Mouse (Mus musculus): ENCODE measurements around the gene Gse1. TPM values are rescaled to one million over a fixed set of nuclear protein-coding genes. Genes with fewer than 3 reads are reported as not detected.

Gene Gse1
- polyA plus RNA-seq, 1 experiment from 2014 or later: 6.9 TPM

- Histone ChIP-seq H3K36me3 (ENCODE audit: control insufficient read depth, insufficient read depth, low read length) (no peaks in the 10 kb centered on the region), H3K4me3 (replicated peaks; ENCODE audit: low read length) (no peak overlapping the region), H3K4me2 (ENCODE audit: low read depth, low read length) (no peak overlapping the region), H3K4me1 (ENCODE audit: control insufficient read depth, insufficient read depth, low read length) (peaks cover 43% of the 10 kb centered on the region), H3K27me3 (ENCODE audit: control insufficient read depth, insufficient read depth, low read length) (no peaks in the 10 kb centered on the region), H3K9ac (ENCODE audit: low read length) (no peak overlapping the region), H3K27ac (ENCODE audit: low read length) (no peak overlapping the region), H3K9me3 (replicated peaks; ENCODE audit: control insufficient read depth, low read length) (no peaks in the 10 kb centered on the region)
- 82% methylated on average over 12 of the region's 12 CpGs for WGBS
- no peak for ATAC-seq (ENCODE audit: insufficient read depth, low FRiP score)
Observed at GRCm38 (mm10) chr8:120470170-120470569, 241.9 kb downstream of the Gse1 start.

- Histone ChIP-seq H3K4me3 (replicated peaks; ENCODE audit: low read length) (no peak overlapping the region), H3K4me2 (ENCODE audit: low read depth, low read length) (no peak overlapping the region), H3K27me3 (ENCODE audit: control insufficient read depth, insufficient read depth, low read length) (no peaks in the 10 kb centered on the region), H3K4me1 (ENCODE audit: control insufficient read depth, insufficient read depth, low read length) (peaks cover 45% of the 10 kb centered on the region), H3K9ac (ENCODE audit: low read length) (no peak overlapping the region), H3K36me3 (ENCODE audit: control insufficient read depth, insufficient read depth, low read length) (no peaks in the 10 kb centered on the region), H3K27ac (ENCODE audit: low read length) (no peak overlapping the region), H3K9me3 (replicated peaks; ENCODE audit: control insufficient read depth, low read length) (no peaks in the 10 kb centered on the region)
- WGBS: 22% methylated on average over 7 of the region's 7 CpGs
- ATAC-seq (ENCODE audit: insufficient read depth, low FRiP score): no peak
Observed at GRCm38 (mm10) chr8:120471166-120471565, 242.9 kb downstream of the Gse1 start.

- Histone ChIP-seq H3K4me2 (ENCODE audit: low read depth, low read length) (no peak overlapping the region), H3K9me3 (replicated peaks; ENCODE audit: control insufficient read depth, low read length) (no peaks in the 10 kb centered on the region), H3K36me3 (ENCODE audit: control insufficient read depth, insufficient read depth, low read length) (no peaks in the 10 kb centered on the region), H3K9ac (ENCODE audit: low read length) (no peak overlapping the region), H3K27me3 (ENCODE audit: control insufficient read depth, insufficient read depth, low read length) (no peaks in the 10 kb centered on the region), H3K27ac (ENCODE audit: low read length) (no peak overlapping the region), H3K4me3 (replicated peaks; ENCODE audit: low read length) (no peak overlapping the region), H3K4me1 (ENCODE audit: control insufficient read depth, insufficient read depth, low read length) (peaks cover 45% of the 10 kb centered on the region)
- 52% methylated on average over 2 of the region's 2 CpGs for WGBS
- ATAC-seq (ENCODE audit: insufficient read depth, low FRiP score): no peak
Observed at GRCm38 (mm10) chr8:120471752-120472151, 243.5 kb downstream of the Gse1 start.

- Histone ChIP-seq H3K4me1 (ENCODE audit: control insufficient read depth, insufficient read depth, low read length) (peaks cover 46% of the 10 kb centered on the region), H3K9ac (ENCODE audit: low read length) (0 out of 2 replicates have a peak overlapping the region, but pooled peaks have one; percentile 5), H3K4me2 (ENCODE audit: low read depth, low read length) (no peak overlapping the region), H3K4me3 (replicated peaks; ENCODE audit: low read length) (no peak overlapping the region), H3K27me3 (ENCODE audit: control insufficient read depth, insufficient read depth, low read length) (no peaks in the 10 kb centered on the region), H3K27ac (ENCODE audit: low read length) (peak overlapping the region; percentile 12; the same call in 1 of the 2 replicates), H3K36me3 (ENCODE audit: control insufficient read depth, insufficient read depth, low read length) (no peaks in the 10 kb centered on the region), H3K9me3 (replicated peaks; ENCODE audit: control insufficient read depth, low read length) (no peaks in the 10 kb centered on the region)
- no peak for ATAC-seq (ENCODE audit: insufficient read depth, low FRiP score)
- 26% methylated on average over 16 of the region's 16 CpGs for WGBS
Observed at GRCm38 (mm10) chr8:120472230-120472629, 244.0 kb downstream of the Gse1 start.

- no peak for ATAC-seq (ENCODE audit: insufficient read depth, low FRiP score)
- Histone ChIP-seq H3K4me2 (ENCODE audit: low read depth, low read length) (no peak overlapping the region), H3K4me3 (replicated peaks; ENCODE audit: low read length) (no peak overlapping the region), H3K4me1 (ENCODE audit: control insufficient read depth, insufficient read depth, low read length) (peaks cover 46% of the 10 kb centered on the region), H3K27me3 (ENCODE audit: control insufficient read depth, insufficient read depth, low read length) (no peaks in the 10 kb centered on the region), H3K27ac (ENCODE audit: low read length) (no peak overlapping the region), H3K9ac (ENCODE audit: low read length) (no peak overlapping the region), H3K36me3 (ENCODE audit: control insufficient read depth, insufficient read depth, low read length) (no peaks in the 10 kb centered on the region), H3K9me3 (replicated peaks; ENCODE audit: control insufficient read depth, low read length) (no peaks in the 10 kb centered on the region)
- WGBS: 83% methylated on average over 13 of the region's 13 CpGs
Observed at GRCm38 (mm10) chr8:120473729-120474364, 245.6 kb downstream of the Gse1 start.

GRCm38 (mm10) chr8:120474496-120475235 is 246.4 kb downstream of the Gse1 start:
- Histone ChIP-seq H3K4me2 (ENCODE audit: low read depth, low read length) (no peak overlapping the region), H3K9me3 (replicated peaks; ENCODE audit: control insufficient read depth, low read length) (no peaks in the 10 kb centered on the region), H3K36me3 (ENCODE audit: control insufficient read depth, insufficient read depth, low read length) (no peaks in the 10 kb centered on the region), H3K4me3 (replicated peaks; ENCODE audit: low read length) (no peak overlapping the region), H3K27me3 (ENCODE audit: control insufficient read depth, insufficient read depth, low read length) (no peaks in the 10 kb centered on the region), H3K4me1 (ENCODE audit: control insufficient read depth, insufficient read depth, low read length) (peaks cover 46% of the 10 kb centered on the region), H3K27ac (ENCODE audit: low read length) (peak overlapping the region; percentile 30), H3K9ac (ENCODE audit: low read length) (no peak overlapping the region)
- ATAC-seq (ENCODE audit: insufficient read depth, low FRiP score): no peak
- WGBS: 64% methylated on average over 11 of the region's 11 CpGs

GRCm38 (mm10) chr8:120475462-120476201 is 247.4 kb downstream of the Gse1 start:
- H3K4me2 ChIP-seq (ENCODE audit: low read depth, low read length): no peak overlapping the region
- H3K27ac ChIP-seq (ENCODE audit: low read length): peak overlapping the region; percentile 47
- ATAC-seq (ENCODE audit: insufficient read depth, low FRiP score): peak; percentile 78
- H3K4me1 ChIP-seq (ENCODE audit: control insufficient read depth, insufficient read depth, low read length): peaks cover 43% of the 10 kb centered on the region
- WGBS: 64% methylated on average over 10 of the region's 10 CpGs
- H3K9ac ChIP-seq (ENCODE audit: low read length): no peak overlapping the region
- no peaks in the 10 kb centered on the region for H3K27me3 ChIP-seq (ENCODE audit: control insufficient read depth, insufficient read depth, low read length)
- H3K36me3 ChIP-seq (ENCODE audit: control insufficient read depth, insufficient read depth, low read length): no peaks in the 10 kb centered on the region
- no peak overlapping the region for H3K4me3 ChIP-seq (replicated peaks; ENCODE audit: low read length)
- H3K9me3 ChIP-seq (replicated peaks; ENCODE audit: control insufficient read depth, low read length): no peaks in the 10 kb centered on the region

- no peaks in the 10 kb centered on the region for H3K9me3 ChIP-seq (replicated peaks; ENCODE audit: control insufficient read depth, low read length)
- H3K4me2 ChIP-seq (ENCODE audit: low read depth, low read length): no peak overlapping the region
- H3K36me3 ChIP-seq (ENCODE audit: control insufficient read depth, insufficient read depth, low read length): no peaks in the 10 kb centered on the region
- WGBS: 72% methylated on average over 25 of the region's 25 CpGs
- peak overlapping the region; percentile 47; the same call in 1 of the 2 replicates for H3K27ac ChIP-seq (ENCODE audit: low read length)
- peaks cover 31% of the 10 kb centered on the region for H3K4me1 ChIP-seq (ENCODE audit: control insufficient read depth, insufficient read depth, low read length)
- H3K4me3 ChIP-seq (replicated peaks; ENCODE audit: low read length): no peak overlapping the region
- no peak overlapping the region for H3K9ac ChIP-seq (ENCODE audit: low read length)
- ATAC-seq (ENCODE audit: insufficient read depth, low FRiP score): no peak
- no peaks in the 10 kb centered on the region for H3K27me3 ChIP-seq (ENCODE audit: control insufficient read depth, insufficient read depth, low read length)
Observed at GRCm38 (mm10) chr8:120476711-120477575, 248.7 kb downstream of the Gse1 start.

All from stomach, embryonic 16.5 days (tissue).